Mouse (Mus musculus) liver, embryonic 15.5 days (tissue): ENCODE measurements around the gene Reep6. TPM values are rescaled to one million over a fixed set of nuclear protein-coding genes. Genes with fewer than 3 reads are reported as not detected.

Source experiments
- ATAC-seq: fragments of 200-750 bp; cut with Nextera tagmentation; 2 replicates; pipeline ENCODE4 v1.8.0; 2017; ENCODE audit warnings: moderate number of reproducible peaks, mild to moderate bottlenecking, moderate library complexity; ENCODE audit not compliant: insufficient read depth
- H3K27ac ChIP-seq: fragments of 300-500 bp; sonication (generic); replicated peaks from 2 replicates; pipeline ENCODE4 v1.5.1; 2015; ENCODE audit warnings: mild to moderate bottlenecking, inconsistent platforms
- H3K27me3 ChIP-seq: fragments of 300-500 bp; sonication (generic); 2 replicates; pipeline ENCODE4 v1.6.1; 2015; ENCODE audit warnings: mild to moderate bottlenecking, inconsistent platforms
- H3K36me3 ChIP-seq: fragments of 300-500 bp; sonication (generic); replicated peaks from 2 replicates; pipeline ENCODE4 v1.6.1; 2015; ENCODE audit warnings: moderate library complexity, mild to moderate bottlenecking, inconsistent platforms
- H3K4me1 ChIP-seq: fragments of 300-500 bp; sonication (generic); replicated peaks from 2 replicates; pipeline ENCODE4 v1.6.1; 2015; ENCODE audit warnings: inconsistent platforms
- H3K4me2 ChIP-seq: fragments of 300-500 bp; sonication (generic); 2 replicates; pipeline ENCODE4 v1.6.1; 2015; ENCODE audit warnings: moderate library complexity, mild to moderate bottlenecking, inconsistent platforms
- H3K4me3 ChIP-seq: fragments of 300-500 bp; sonication (generic); replicated peaks from 2 replicates; pipeline ENCODE4 v1.5.1; 2015; ENCODE audit warnings: mild to moderate bottlenecking, inconsistent platforms
- H3K9ac ChIP-seq: fragments of 300-500 bp; sonication (generic); 2 replicates; pipeline ENCODE4 v1.6.1; 2015; ENCODE audit warnings: moderate library complexity, mild to moderate bottlenecking, inconsistent platforms
- H3K9me3 ChIP-seq: fragments of 300-500 bp; sonication (generic); replicated peaks from 2 replicates; pipeline ENCODE4 v1.6.1; 2016; ENCODE audit warnings: inconsistent platforms
- WGBS: fragments of 180-500 bp; shearing (Covaris S2); methylation state at CpG from one replicate; pipeline ENCODE4 v1.1.7; 2015; ENCODE audit warnings: mixed read lengths; ENCODE audit not compliant: insufficient replicate concordance; 5-methylcytosine and 5-hydroxymethylcytosine counted together
- polyA plus RNA-seq: library from polyadenylated mRNA; unstranded; fragments of >200 nt; fragmentation: Nextera tagmentation; extraction: Ambion mirVana; gene quantifications from 2 replicates; pipeline ENCODE4 v1.2.1, GENCODE M21; 2015

The Reep6 gene
- polyA plus RNA-seq, 1 experiment from 2014 or later, result 75.6 TPM

- H3K27me3 ChIP-seq, result peaks cover 100% of the 10 kb centered on the region
- H3K4me3 ChIP-seq, result no peak overlapping the region
- H3K9ac ChIP-seq, result no peak overlapping the region
Measured at GRCm38 (mm10) chr10:80356737-80357136, 27.0 kb downstream of the Reep6 start.

GRCm38 (mm10) chr10:80357336-80357735 is 27.6 kb downstream of the Reep6 start:
- H3K4me2 ChIP-seq, result peak overlapping the region; percentile 42; the same call in 1 of the 2 replicates
- H3K9ac ChIP-seq, result no peak overlapping the region
- WGBS, result 31% methylated on average over 7 of the region's 7 CpGs
- no peaks in the 10 kb centered on the region for H3K9me3 ChIP-seq
- no peaks in the 10 kb centered on the region for H3K36me3 ChIP-seq
- peaks cover 94% of the 10 kb centered on the region for H3K27me3 ChIP-seq
- no peak overlapping the region for H3K27ac ChIP-seq
- H3K4me1 ChIP-seq, result peaks cover 17% of the 10 kb centered on the region
- H3K4me3 ChIP-seq, result no peak overlapping the region
- ATAC-seq, result no peak

More at GRCm38 (mm10) chr10:80356737-80357136, 27.0 kb downstream of the Reep6 start:
- Histone ChIP-seq H3K9me3 (no peaks in the 10 kb centered on the region), H3K4me2 (peak overlapping the region; percentile 10; the same call in 1 of the 2 replicates), H3K27ac (no peak overlapping the region), H3K36me3 (no peaks in the 10 kb centered on the region), H3K4me1 (peaks cover 17% of the 10 kb centered on the region)
- 3% methylated on average over 34 of the region's 34 CpGs for WGBS
- ATAC-seq, result no peak

GRCm38 (mm10) chr10:80357994-80358639 is 28.4 kb downstream of the Reep6 start:
- Histone ChIP-seq H3K4me1 (peaks cover 13% of the 10 kb centered on the region), H3K9ac (no peak overlapping the region), H3K36me3 (no peaks in the 10 kb centered on the region), H3K4me2 (peak overlapping the region; percentile 42), H3K27me3 (peaks cover 94% of the 10 kb centered on the region), H3K27ac (no peak overlapping the region), H3K4me3 (0 out of 2 replicates have a peak overlapping the region, but pooled peaks have one; percentile 7), H3K9me3 (no peaks in the 10 kb centered on the region)
- no peak for ATAC-seq
- WGBS, result 9% methylated on average over 31 of the region's 31 CpGs

GRCm38 (mm10) chr10:80363734-80364133 is 34.0 kb downstream of the Reep6 start:
- H3K27ac ChIP-seq, result no peak overlapping the region
- WGBS, result 37% methylated on average over 6 of the region's 6 CpGs

GRCm38 (mm10) chr10:80365736-80366135 is 36.0 kb downstream of the Reep6 start:
- Histone ChIP-seq H3K9ac (no peak overlapping the region), H3K4me3 (no peak overlapping the region), H3K4me1 (no peaks in the 10 kb centered on the region), H3K36me3 (no peaks in the 10 kb centered on the region), H3K27ac (no peak overlapping the region), H3K9me3 (no peaks in the 10 kb centered on the region), H3K4me2 (no peak overlapping the region), H3K27me3 (peaks cover 76% of the 10 kb centered on the region)
- WGBS, result 47% methylated on average over 6 of the region's 6 CpGs
- no peak for ATAC-seq

More at GRCm38 (mm10) chr10:80363734-80364133, 34.0 kb downstream of the Reep6 start:
- Histone ChIP-seq H3K4me3 (no peak overlapping the region), H3K4me2 (no peak overlapping the region), H3K27me3 (peaks cover 84% of the 10 kb centered on the region), H3K9ac (no peak overlapping the region), H3K9me3 (no peaks in the 10 kb centered on the region), H3K36me3 (no peaks in the 10 kb centered on the region), H3K4me1 (no peaks in the 10 kb centered on the region)
- ATAC-seq, result no peak

GRCm38 (mm10) chr10:80367954-80368353 is 38.2 kb downstream of the Reep6 start:
- no peak overlapping the region for H3K4me3 ChIP-seq
- peaks cover 77% of the 10 kb centered on the region for H3K27me3 ChIP-seq
- H3K4me2 ChIP-seq, result no peak overlapping the region
- no peaks in the 10 kb centered on the region for H3K36me3 ChIP-seq
- no peak for ATAC-seq
- H3K9me3 ChIP-seq, result no peaks in the 10 kb centered on the region
- H3K4me1 ChIP-seq, result peaks cover 6% of the 10 kb centered on the region; the same call in 1 of the 2 replicates
- H3K9ac ChIP-seq, result no peak overlapping the region
- 42% methylated on average over 5 of the region's 5 CpGs for WGBS
- H3K27ac ChIP-seq, result no peak overlapping the region

- no peak for ATAC-seq
- peaks cover 6% of the 10 kb centered on the region; the same call in 1 of the 2 replicates for H3K4me1 ChIP-seq
- WGBS, result 79% methylated on average over 6 of the region's 6 CpGs
- no peaks in the 10 kb centered on the region for H3K36me3 ChIP-seq
- H3K27ac ChIP-seq, result no peak overlapping the region
- peaks cover 78% of the 10 kb centered on the region for H3K27me3 ChIP-seq
- H3K4me2 ChIP-seq, result no peak overlapping the region
- H3K9me3 ChIP-seq, result no peaks in the 10 kb centered on the region
- no peak overlapping the region for H3K9ac ChIP-seq
- H3K4me3 ChIP-seq, result no peak overlapping the region
Measured at GRCm38 (mm10) chr10:80368392-80368791, 38.6 kb downstream of the Reep6 start.

GRCm38 (mm10) chr10:80369995-80370747 is 40.4 kb downstream of the Reep6 start:
- Histone ChIP-seq H3K4me2 (no peak overlapping the region), H3K27ac (no peak overlapping the region), H3K4me3 (no peak overlapping the region), H3K27me3 (peaks cover 61% of the 10 kb centered on the region), H3K9ac (no peak overlapping the region), H3K9me3 (no peaks in the 10 kb centered on the region), H3K36me3 (no peaks in the 10 kb centered on the region), H3K4me1 (peaks cover 6% of the 10 kb centered on the region; the same call in 1 of the 2 replicates)
- 70% methylated on average over 21 of the region's 21 CpGs for WGBS
- no peak for ATAC-seq

GRCm38 (mm10) chr10:80371411-80371966 is 41.7 kb downstream of the Reep6 start:
- Histone ChIP-seq H3K36me3 (no peaks in the 10 kb centered on the region), H3K4me2 (no peak overlapping the region), H3K27me3 (peaks cover 48% of the 10 kb centered on the region), H3K4me3 (no peak overlapping the region), H3K27ac (no peak overlapping the region), H3K4me1 (peaks cover 6% of the 10 kb centered on the region; the same call in 1 of the 2 replicates), H3K9ac (no peak overlapping the region), H3K9me3 (no peaks in the 10 kb centered on the region)
- WGBS, result 7% methylated on average over 12 of the region's 12 CpGs
- no peak for ATAC-seq

GRCm38 (mm10) chr10:80371983-80372382 is 42.2 kb downstream of the Reep6 start:
- H3K4me2 ChIP-seq, result no peak overlapping the region
- H3K9ac ChIP-seq, result no peak overlapping the region
- H3K27ac ChIP-seq, result no peak overlapping the region

GRCm38 (mm10) chr10:80372706-80373105 is 43.0 kb downstream of the Reep6 start:
- H3K4me2 ChIP-seq, result no peak overlapping the region
- no peaks in the 10 kb centered on the region for H3K36me3 ChIP-seq
- peaks cover 36% of the 10 kb centered on the region for H3K27me3 ChIP-seq
- no peak overlapping the region for H3K9ac ChIP-seq
- peaks cover 6% of the 10 kb centered on the region; the same call in 1 of the 2 replicates for H3K4me1 ChIP-seq
- H3K9me3 ChIP-seq, result no peaks in the 10 kb centered on the region
- ATAC-seq, result no peak
- H3K4me3 ChIP-seq, result no peak overlapping the region
- 75% methylated on average over 6 of the region's 6 CpGs for WGBS
- H3K27ac ChIP-seq, result no peak overlapping the region

More at GRCm38 (mm10) chr10:80371983-80372382, 42.2 kb downstream of the Reep6 start:
- no peak for ATAC-seq
- Histone ChIP-seq H3K27me3 (peaks cover 44% of the 10 kb centered on the region), H3K36me3 (no peaks in the 10 kb centered on the region), H3K9me3 (no peaks in the 10 kb centered on the region), H3K4me1 (peaks cover 6% of the 10 kb centered on the region; the same call in 1 of the 2 replicates), H3K4me3 (no peak overlapping the region)
- 49% methylated on average over 9 of the region's 9 CpGs for WGBS
